In genomic region chr16:97475581-97475980, GRCm38 (mm10) we compare ENCODE assay signal across 17 mouse cellular contexts. TPM values are rescaled to one million over a fixed set of nuclear protein-coding genes. Genes with fewer than 3 reads are reported as not detected.
DNase-seq lines count a peak whose midpoint lies in the region; TF ChIP-seq lines count a peak whose summit lies in the region.
"Had no signal": no experiment of that assay in that cellular context is flagged by ENCODE, and none has a peak within 500 bp of the region (broad histone marks: within the 10 kb centered on the region; RNA-seq: fewer than 3 reads in every experiment).

No protein-coding gene starts in this region.

- TF ChIP-seq CTCF in gastrocnemius, adult 2 months (IDR thresholded peaks at IDR 0.05) = no peak

- H3K4me3 ChIP-seq in gastrocnemius, adult 2 months = no peak overlapping the region
- H3K4me3 ChIP-seq: embryonic facial prominence, embryonic 12.5 days; limb, embryonic 10.5 days had no signal

- no peak overlapping the region for H3K27ac ChIP-seq in gastrocnemius, adult 2 months
- H3K27ac ChIP-seq: embryonic facial prominence, embryonic 12.5 days; limb, embryonic 10.5 days had no signal

- intact Hi-C loops in gastrocnemius, adult 2 months (cut with DNase I) = no loop called here
- intact Hi-C loops in heart, postnatal 36 days (cut with DNase I) = no loop called here

- peak; percentile 93 for DNase-seq in 3T3-L1 (ENCODE audit: low read depth, low spot score)
- peak; percentile 79 for DNase-seq in Muller cell, postnatal 12 days (ENCODE audit: inconsistent ontology term)
- DNase-seq in gastrocnemius, adult 2 months = peak; percentile 30
- peak; percentile 11 to 24 for DNase-seq in heart, postnatal 36 days
- no peak for DNase-seq in kidney, adult 9 months
- no peak for DNase-seq in spleen, adult 18-20 months
- no peak for DNase-seq in right cerebral cortex, postnatal 36 days (ENCODE audit: low spot score in 2 of 2)
- DNase-seq in retina, embryonic 14.5 days (ENCODE audit: low spot score) = no peak
- DNase-seq: cerebellum, postnatal 14 days; kidney, adult 18-20 months; lung, embryonic 14.5 days; right cerebral cortex, adult 18-20 months; thymus, adult 2 months had no signal

RNA-seq across cellular contexts. Expression of gene Mx1, which starts 12.9 kb away (rescaled TPM):
- under 1 TPM; 0.33 to 0.36 TPM for total RNA-seq in gastrocnemius, adult 2 months (2021)
- total RNA-seq in heart, postnatal 36 days (2021) = 1 to 10 TPM; 2.0 to 4.0 TPM

RNA-seq across cellular contexts. Expression of gene Fam3b, which starts 39.0 kb away (rescaled TPM):
- not detected for total RNA-seq in gastrocnemius, adult 2 months (2021)
- total RNA-seq in heart, postnatal 36 days (2021) = not detected
- total RNA-seq: hematopoietic stem cell, adult 5-6 weeks; layer of hippocampus, adult 18-20 months had no signal

Comparison
In these comparisons a context has a peak if more than half of its experiments do, and no peak if none do; other contexts are left out.
1. DNase-seq: peak in 3T3-L1 (single experiment), Muller cell, postnatal 12 days (single experiment), gastrocnemius, adult 2 months (single experiment) and heart, postnatal 36 days (2 of 2); none in kidney, adult 9 months (single experiment), spleen, adult 18-20 months (0 of 2), right cerebral cortex, postnatal 36 days (0 of 2) and retina, embryonic 14.5 days (single experiment).